In genomic region chr16:57550088-57550487, GRCm38 (mm10) we compare ENCODE assay signal across 9 mouse cellular contexts. TPM values are rescaled to one million over a fixed set of nuclear protein-coding genes. Genes with fewer than 3 reads are reported as not detected.
A peak's percentile ranks its signal among the peaks of the same experiment; 100 is the strongest.
DNase-seq lines count a peak whose midpoint lies in the region; ATAC-seq and TF ChIP-seq lines count a peak whose summit lies in the region.
"Had no signal": no experiment of that assay in that cellular context is flagged by ENCODE, and none has a peak within 500 bp of the region (broad histone marks: within the 10 kb centered on the region; RNA-seq: fewer than 3 reads in every experiment).

No protein-coding gene starts in this region.

- no peak overlapping the region for H3K9ac ChIP-seq in forebrain, embryonic 15.5 days (replicated peaks)

- 59% methylated on average over 3 of the region's 3 CpGs for WGBS in forebrain, embryonic 15.5 days

- H3K4me2 ChIP-seq in forebrain, embryonic 15.5 days (replicated peaks), result no peak overlapping the region

- peak overlapping the region; percentile 66 for H3K4me3 ChIP-seq in layer of hippocampus, adult 2 months
- H3K4me3 ChIP-seq in forebrain, embryonic 15.5 days, result no peak overlapping the region

- ATAC-seq in common myeloid progenitor, adult 5-6 weeks (replicated peaks; ENCODE audit: low read depth, poor library complexity, severe bottlenecking), result peak; percentile 67
- peak; percentile 33 for ATAC-seq in monocyte, adult 5-6 weeks (replicated peaks; ENCODE audit: insufficient number of reproducible peaks, low FRiP score, low TSS enrichment, poor library complexity, severe bottlenecking)
- ATAC-seq in forebrain, embryonic 15.5 days (replicated peaks), result no peak

- peaks cover 11% of the 10 kb centered on the region; the same call in 1 of the 2 replicates for H3K27me3 ChIP-seq in forebrain, embryonic 15.5 days

- peak overlapping the region; percentile 19; the same call in 1 of the 2 replicates for H3K27ac ChIP-seq in layer of hippocampus, adult 2 months
- H3K27ac ChIP-seq in forebrain, embryonic 15.5 days (replicated peaks), result no peak overlapping the region

- H3K36me3 ChIP-seq in forebrain, embryonic 15.5 days, result no peaks in the 10 kb centered on the region

- H3K9me3 ChIP-seq in forebrain, embryonic 15.5 days, result no peaks in the 10 kb centered on the region

- peaks cover 6% of the 10 kb centered on the region for H3K4me1 ChIP-seq in forebrain, embryonic 15.5 days

- DNase-seq in layer of hippocampus, adult 2 months (ENCODE audit: low spot score in 2 of 2), result no peak
- DNase-seq in layer of hippocampus, postnatal 10 days (ENCODE audit: low spot score in 2 of 2), result no peak
- DNase-seq in induced T-regulatory cell, adult 2 months (ENCODE audit: low read depth), result peak; percentile 23
- no peak for DNase-seq in frontal cortex, postnatal 14 days (ENCODE audit: low spot score in 2 of 2)
- no peak for DNase-seq in urinary bladder, adult 18-20 months (ENCODE audit: low spot score in 2 of 2)
- DNase-seq: layer of hippocampus, postnatal 36 days had no signal

- TF ChIP-seq CTCF in layer of hippocampus, adult 2 months (conservative IDR thresholded peaks at IDR 0.05), result no peak

RNA-seq across cellular contexts. Expression of gene Cmss1, which starts 56.6 kb away (rescaled TPM):
- 10 to 100 TPM; 16.2 to 16.3 TPM for total RNA-seq in layer of hippocampus, adult 2 months (2021)
- total RNA-seq in layer of hippocampus, postnatal 10 days (2021), result 10 to 100 TPM; 12.9 to 19.6 TPM
- total RNA-seq in common myeloid progenitor, adult 5-6 weeks (2017), result 80.5 and 120 TPM in 2 replicates
- total RNA-seq in monocyte, adult 5-6 weeks (2017), result 3.9 to 11.3 TPM (median 9.0 TPM) in 3 replicates
- polyA plus RNA-seq in forebrain, embryonic 15.5 days (2015; fragmentation: Nextera tagmentation; extraction: Ambion mirVana), result 41.8 and 42.6 TPM in 2 replicates
